In genomic region chr9:96345750-96346149, GRCm38 (mm10) we compare ENCODE assay signal across 30 mouse cellular contexts.
"Had no signal": no experiment of that assay in that cellular context is flagged by ENCODE, and none has a peak within 500 bp of the region (broad histone marks: within the 10 kb centered on the region; RNA-seq: fewer than 3 reads in every experiment).

No protein-coding gene starts in this region.

- ATAC-seq: liver, embryonic 12.5 days; liver, postnatal 0 days; lung, postnatal 0 days; midbrain, embryonic 13.5 days; midbrain, embryonic 15.5 days; midbrain, embryonic 16.5 days had no signal

- H3K27ac ChIP-seq: limb, embryonic 10.5 days; limb, embryonic 12.5 days; limb, embryonic 13.5 days; limb, embryonic 15.5 days; liver, embryonic 12.5 days; liver, embryonic 13.5 days; liver, embryonic 14.5 days; liver, embryonic 15.5 days; lung, embryonic 15.5 days; macrophage; midbrain, embryonic 10.5 days; midbrain, embryonic 12.5 days; midbrain, embryonic 13.5 days; midbrain, embryonic 15.5 days; neural tube, embryonic 12.5 days had no signal

- DNase-seq: left cerebral cortex, postnatal 4 days; liver; liver, embryonic 13.5 days; liver, postnatal 0 days; lung, adult 18-20 months; lung, adult 2 months; lung, embryonic 14.5 days; lung, postnatal 10 days; lung, postnatal 14 days; lung, postnatal 36 days; lung, postnatal 4 days; midbrain, embryonic 14.5 days had no signal

- H3K4me3 ChIP-seq: limb, embryonic 10.5 days; limb, embryonic 12.5 days; limb, embryonic 13.5 days; limb, embryonic 15.5 days; liver, embryonic 12.5 days; liver, embryonic 13.5 days; liver, embryonic 15.5 days; lung, embryonic 15.5 days; megakaryocyte, embryonic 14.5 days; midbrain, embryonic 10.5 days; midbrain, embryonic 12.5 days; midbrain, embryonic 13.5 days; midbrain, embryonic 15.5 days; myocyte; neural tube, embryonic 12.5 days had no signal

- H3K27me3 ChIP-seq: limb, embryonic 12.5 days; limb, embryonic 13.5 days; limb, embryonic 15.5 days; liver, embryonic 12.5 days; liver, embryonic 13.5 days; liver, embryonic 15.5 days; lung, embryonic 15.5 days; megakaryocyte, embryonic 14.5 days; midbrain, embryonic 12.5 days; midbrain, embryonic 13.5 days; midbrain, embryonic 15.5 days; neural tube, embryonic 12.5 days had no signal

- H3K9ac ChIP-seq: limb, embryonic 12.5 days; limb, embryonic 13.5 days; limb, embryonic 15.5 days; liver, embryonic 12.5 days; liver, embryonic 13.5 days; liver, embryonic 14.5 days; liver, embryonic 15.5 days; liver, postnatal 0 days; lung, embryonic 14.5 days; lung, embryonic 15.5 days; midbrain, embryonic 12.5 days; midbrain, embryonic 13.5 days; midbrain, embryonic 15.5 days; neural tube, embryonic 12.5 days had no signal

- H3K4me1 ChIP-seq: limb, embryonic 10.5 days; limb, embryonic 15.5 days; lung, embryonic 15.5 days; midbrain, embryonic 12.5 days; midbrain, embryonic 13.5 days; midbrain, embryonic 15.5 days; neural tube, embryonic 12.5 days had no signal
